Mouse (Mus musculus) cerebellum, adult 9-11 months (tissue): ENCODE measurements around the gene Ralgapa1.
"Not testable (repeated sequence)": the region's sequence is repeated elsewhere in the genome, so short reads cannot be mapped to it uniquely, and the experiment has no call there.

Source experiments
- DNase-seq: peaks from one replicate; pipeline ENCODE4 v3.0.0; 2022

The Ralgapa1 gene

GRCm38 (mm10) chr12:55798745-55799144 is 22.2 kb downstream of the Ralgapa1 start:
- no peak for DNase-seq

- no peak for DNase-seq
Measured at GRCm38 (mm10) chr12:55797103-55797502, 23.9 kb downstream of the Ralgapa1 start.

- DNase-seq: not testable (repeated sequence)
Measured at GRCm38 (mm10) chr12:55794485-55794884, 26.5 kb downstream of the Ralgapa1 start.

DNA sequence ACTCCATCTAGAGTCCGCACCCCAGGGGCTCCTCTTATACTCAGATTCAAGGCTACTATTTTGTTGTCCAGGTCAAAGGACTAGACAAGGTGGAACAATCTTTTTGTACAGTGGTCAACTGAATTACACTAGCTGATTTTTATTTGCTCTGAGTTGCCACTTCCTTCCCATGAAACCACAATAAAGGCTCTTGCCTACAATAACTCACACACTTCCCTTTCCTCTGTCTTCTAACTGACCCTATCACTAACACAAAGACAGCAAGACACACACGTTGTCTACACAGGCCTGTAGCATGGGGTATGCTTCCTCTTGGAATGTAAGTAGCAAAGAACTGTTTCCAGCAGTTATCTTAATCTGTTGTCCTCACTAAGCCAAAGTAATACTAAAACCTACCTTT is 35.7 kb downstream of the Ralgapa1 start:
- DNase-seq: no peak

- DNase-seq: no peak
Measured at GRCm38 (mm10) chr12:55782662-55783061, 38.3 kb downstream of the Ralgapa1 start.

- DNase-seq: no peak
Measured at GRCm38 (mm10) chr12:55778301-55778700, 42.7 kb downstream of the Ralgapa1 start.

DNA sequence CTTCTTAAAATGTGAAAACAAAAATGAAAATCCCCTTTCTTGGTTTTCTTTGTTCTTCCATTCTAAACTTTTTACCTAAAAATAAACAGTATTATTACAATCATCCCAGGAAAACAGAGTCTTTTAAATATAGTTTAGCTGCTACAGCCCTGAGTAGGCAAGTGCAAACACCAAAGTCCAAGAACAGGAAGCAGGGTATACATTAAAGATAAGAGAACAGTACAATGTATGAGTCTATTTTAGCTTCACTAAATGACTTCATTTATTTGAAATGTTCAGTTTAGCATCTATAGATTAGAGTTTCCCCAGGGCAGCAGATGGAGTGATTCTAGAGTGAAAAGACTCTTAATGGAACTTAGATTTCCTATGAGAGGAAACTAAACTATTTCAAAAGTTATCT is 43.6 kb downstream of the Ralgapa1 start:
- no peak for DNase-seq

- no peak for DNase-seq
Measured at GRCm38 (mm10) chr12:55774316-55774715, 46.7 kb downstream of the Ralgapa1 start.

GRCm38 (mm10) chr12:55720319-55720718 is 100.6 kb downstream of the Ralgapa1 start:
- no peak for DNase-seq

DNA sequence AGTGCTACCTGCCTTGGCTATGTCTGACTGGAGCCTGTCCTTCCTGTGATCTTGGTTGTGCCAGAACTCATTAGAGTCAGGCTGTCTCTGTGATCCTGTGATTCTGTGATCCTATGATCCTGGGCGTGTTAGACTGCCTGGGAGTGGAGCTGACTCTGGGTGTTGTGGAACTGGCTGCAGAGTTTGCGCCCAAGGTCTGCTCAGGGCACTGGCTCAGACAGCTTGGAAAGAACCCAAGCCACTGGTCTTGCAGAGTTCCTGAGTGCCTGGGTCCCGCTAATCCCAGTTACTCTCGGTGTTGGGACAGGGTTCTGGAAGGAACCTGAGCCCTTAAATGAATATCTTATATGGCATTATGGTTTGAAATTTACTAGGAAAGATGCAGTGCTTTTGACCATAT is 115.1 kb downstream of the Ralgapa1 start:
- DNase-seq: no peak

DNA sequence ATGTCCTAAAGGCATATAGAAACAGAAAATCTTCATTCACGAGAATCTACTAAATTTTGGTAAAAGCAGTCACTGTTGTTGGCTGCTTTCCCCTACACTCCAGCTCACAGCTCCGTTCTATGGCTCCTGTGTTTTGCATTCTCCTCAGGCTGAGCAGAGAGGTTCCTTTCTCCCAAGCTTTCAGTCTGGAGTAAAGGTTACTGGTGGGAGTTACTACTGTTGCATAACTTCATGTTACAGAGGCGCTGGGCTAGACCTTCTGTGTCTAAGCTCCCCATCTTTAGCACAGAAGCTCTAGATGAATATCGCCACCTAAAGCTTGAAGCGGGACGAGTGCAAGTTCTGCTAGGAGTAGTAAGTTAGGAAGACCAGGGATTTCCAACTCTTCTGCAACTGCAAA is 154.3 kb downstream of the Ralgapa1 start:
- DNase-seq: no peak

DNA sequence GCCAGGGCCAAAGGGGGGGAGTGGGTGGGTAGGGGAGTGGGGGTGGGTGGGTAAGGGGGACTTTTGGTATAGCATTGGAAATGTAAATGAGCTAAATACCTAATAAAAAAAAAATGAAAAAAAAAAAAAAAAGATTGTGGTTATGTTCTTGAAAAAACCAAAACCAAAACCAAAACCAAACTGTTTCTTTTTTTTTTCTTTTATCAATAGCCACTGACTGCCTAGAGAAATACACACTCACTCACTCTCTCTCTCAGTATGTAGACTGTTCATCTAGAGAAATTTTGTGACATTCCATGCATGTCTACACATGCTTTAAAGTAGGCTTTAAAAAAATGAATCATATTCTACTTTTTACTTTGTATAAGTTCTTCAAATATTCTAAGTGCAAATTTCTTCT is 157.8 kb downstream of the Ralgapa1 start:
- not testable (repeated sequence) for DNase-seq

- no peak for DNase-seq
Measured at GRCm38 (mm10) chr12:55648011-55648525, 172.9 kb downstream of the Ralgapa1 start.

- DNase-seq: no peak
Measured at GRCm38 (mm10) chr12:55626711-55627110, 194.3 kb downstream of the Ralgapa1 start.

DNA sequence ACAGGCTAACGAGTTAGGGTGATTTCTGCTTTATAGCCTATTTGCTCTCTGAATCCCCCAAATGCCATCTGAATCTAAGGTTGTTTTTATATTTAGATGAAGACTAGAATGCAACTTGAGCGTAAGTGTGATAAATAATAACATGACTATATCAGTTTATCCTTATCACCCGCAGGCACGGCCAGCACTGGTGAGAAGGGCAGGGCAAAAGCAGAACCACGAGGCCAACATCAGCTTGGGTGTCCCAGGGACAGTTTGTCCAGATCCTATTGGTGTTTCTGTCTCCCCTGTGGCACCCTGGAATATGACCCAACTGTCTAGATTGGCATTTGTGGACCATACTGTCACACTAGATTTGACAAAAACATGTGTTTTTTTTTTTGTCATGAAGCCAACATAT is 197.7 kb downstream of the Ralgapa1 start:
- no peak for DNase-seq

- no peak for DNase-seq
Measured at GRCm38 (mm10) chr12:55622615-55623245, 198.2 kb downstream of the Ralgapa1 start.

DNA sequence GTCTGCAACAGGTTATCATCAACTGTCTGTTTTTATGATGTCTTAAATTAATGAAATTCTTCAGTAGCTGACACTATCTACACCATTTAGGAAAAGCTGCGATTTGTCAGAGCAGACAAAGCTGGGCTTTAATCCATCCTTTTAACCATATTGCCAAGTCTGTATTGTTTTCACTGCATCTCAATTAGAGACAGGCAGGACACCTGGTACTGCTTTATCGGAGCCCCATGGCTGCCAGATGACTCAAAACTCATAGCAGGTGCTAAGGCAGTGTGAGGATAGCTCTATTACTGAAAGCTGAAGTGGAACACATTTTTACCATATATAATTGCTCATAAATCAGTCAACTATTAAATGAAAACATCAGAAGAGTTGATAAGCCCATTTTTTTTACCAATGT is 200.6 kb downstream of the Ralgapa1 start:
- DNase-seq: no peak

DNA sequence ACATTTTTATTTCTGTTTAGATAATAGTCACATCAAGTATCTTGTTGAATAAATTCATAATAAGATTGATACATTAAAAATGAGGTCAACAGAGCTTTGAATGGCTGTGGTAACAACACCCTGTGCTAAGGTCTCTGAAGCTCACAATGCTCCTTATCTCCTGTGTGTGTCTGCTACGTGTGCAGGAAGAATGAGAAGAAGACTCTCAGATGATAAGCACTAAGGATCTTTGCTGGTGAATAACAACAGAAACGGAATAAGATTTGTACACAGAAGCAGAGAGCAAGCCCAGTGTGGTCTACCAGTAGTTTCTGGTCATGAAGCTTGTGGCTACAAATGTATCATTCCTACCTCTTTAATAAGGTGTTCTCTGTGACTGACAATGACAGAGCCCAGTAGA is 210.2 kb downstream of the Ralgapa1 start:
- no peak for DNase-seq

DNA sequence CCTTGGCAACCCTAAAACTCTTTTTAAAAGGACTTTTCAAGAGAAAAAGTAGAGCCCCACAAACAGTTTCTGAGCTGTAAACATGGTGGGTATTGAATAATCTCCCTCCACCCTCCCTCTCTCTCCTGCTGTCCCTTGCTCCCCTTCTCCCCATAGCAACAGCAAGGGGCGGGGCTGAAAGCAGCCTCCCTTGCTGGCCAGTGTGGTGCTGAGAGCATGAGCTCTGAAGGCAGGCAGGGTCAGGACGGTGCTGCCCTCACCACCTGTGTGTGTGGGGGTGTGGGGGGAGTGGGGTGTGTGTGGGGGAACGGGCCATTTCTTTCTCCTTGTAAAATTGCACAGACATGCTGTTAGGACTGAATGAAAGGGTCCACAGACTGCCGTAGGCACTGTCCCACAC is 213.1 kb downstream of the Ralgapa1 start:
- DNase-seq: no peak

- DNase-seq: no peak
Measured at GRCm38 (mm10) chr12:55604411-55604810, 216.6 kb downstream of the Ralgapa1 start.

DNA sequence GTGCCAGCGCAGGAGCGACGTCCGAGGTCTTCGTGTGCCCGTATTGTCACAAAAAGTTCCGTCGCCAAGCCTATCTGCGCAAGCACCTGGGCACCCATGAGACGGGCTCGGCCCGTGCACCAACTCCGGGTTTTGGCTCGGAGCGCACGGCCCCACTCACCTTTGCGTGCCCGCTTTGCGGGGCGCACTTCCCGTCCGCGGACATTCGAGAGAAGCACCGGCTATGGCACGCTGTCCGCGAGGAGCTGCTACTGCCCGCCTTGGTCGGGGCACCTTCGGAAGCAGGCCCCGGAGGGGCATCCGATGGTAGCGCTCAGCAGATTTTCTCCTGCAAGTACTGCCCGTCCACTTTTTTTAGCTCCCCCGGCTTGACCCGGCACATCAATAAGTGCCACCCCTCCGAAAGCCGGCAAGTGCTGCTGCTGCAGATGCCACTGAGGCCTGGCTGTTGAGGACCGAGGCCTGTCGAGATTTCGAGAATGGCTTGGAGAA is 220.4 kb downstream of the Ralgapa1 start:
- DNase-seq: no peak

DNA sequence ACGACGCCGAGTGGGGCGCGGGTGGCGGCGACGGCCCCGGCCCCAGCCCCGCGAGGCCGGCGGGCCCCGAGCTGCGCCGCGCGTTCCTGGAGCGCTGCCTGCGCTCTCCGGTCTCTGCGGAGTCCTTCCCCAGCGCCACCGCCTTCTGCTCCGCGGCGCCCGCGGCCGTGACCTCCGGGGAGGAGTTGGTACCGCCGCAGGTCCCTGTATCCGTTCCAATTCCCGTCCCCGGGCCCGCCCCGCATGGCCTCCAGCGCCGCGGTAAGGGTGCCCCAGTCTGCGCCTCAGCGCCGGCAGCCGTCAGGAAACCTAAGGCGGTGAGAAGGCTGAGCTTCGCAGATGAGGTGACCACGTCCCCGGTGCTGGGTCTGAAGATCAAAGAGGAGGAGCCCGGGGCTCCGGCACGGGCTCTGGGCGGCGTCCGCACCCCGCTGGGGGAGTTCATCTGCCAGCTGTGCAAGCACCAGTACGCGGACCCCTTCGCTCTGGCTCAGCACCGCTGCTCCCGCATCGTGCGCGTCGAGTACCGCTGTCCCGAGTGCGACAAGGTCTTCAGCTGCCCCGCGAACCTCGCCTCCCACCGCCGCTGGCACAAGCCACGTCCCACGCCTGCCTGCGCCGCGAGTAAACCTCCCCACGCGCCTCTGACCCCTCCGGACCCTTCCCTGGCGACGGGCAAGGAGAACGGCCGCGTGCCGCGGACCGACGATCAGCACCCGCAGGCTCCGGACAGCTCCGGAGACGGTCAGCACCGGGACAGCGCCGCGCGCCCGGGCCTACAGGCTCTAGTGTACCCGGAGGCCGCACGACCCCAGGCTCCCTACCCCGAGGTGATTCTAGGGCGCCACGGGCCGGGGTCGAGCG is 221.1 kb downstream of the Ralgapa1 start:
- no peak for DNase-seq

DNA sequence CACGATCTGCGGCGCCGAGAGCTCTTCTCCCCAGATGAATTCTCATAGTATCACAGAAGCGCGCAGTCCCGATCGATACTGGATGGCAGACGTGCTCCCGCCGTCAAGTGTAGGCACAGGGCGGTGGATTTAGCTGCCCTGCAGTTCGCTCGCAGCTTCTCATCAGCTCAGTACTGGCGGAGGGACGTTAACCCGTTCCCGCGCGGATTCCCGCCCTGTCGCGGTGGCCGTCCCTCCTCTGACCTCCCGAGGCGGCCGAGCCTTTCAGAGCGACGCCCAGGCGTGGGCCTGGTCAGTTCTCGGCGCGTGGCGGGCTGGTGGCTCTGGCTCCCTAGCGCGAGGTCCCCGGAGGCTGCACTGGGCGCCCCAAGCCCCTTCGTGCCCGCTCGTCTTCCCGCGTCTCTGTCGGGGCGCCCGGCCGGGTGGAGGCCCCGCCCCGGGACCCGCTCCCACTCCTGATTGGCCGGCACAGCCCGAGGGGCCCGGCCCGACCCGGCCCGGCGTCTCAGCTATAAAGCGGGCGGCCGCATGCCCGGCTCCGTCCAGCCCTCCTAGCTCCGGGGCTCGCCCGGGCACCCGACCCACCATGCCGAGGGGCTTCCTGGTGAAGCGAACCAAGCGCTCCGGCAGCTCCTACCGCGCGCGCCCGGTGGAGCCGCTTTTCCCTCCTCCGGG is 221.9 kb downstream of the Ralgapa1 start, which contains the start of gene Insm2:
Gene Insm2, plus strand, starts transcription at position 541 of the 675 bp plus-strand sequence.
- peak; percentile 10 for DNase-seq
